Mouse (Mus musculus) mouse trophoblast stem cell (cell line): ENCODE measurements around the gene Nim1k.
"Not testable (repeated sequence)": the region's sequence is repeated elsewhere in the genome, so short reads cannot be mapped to it uniquely, and the experiment has no call there.

ENCODE experiments used
- in situ Hi-C, 2 experiments: fragments of 300-500 bp; cut with MseI, MboI; formaldehyde crosslinking; loops; 2 replicates in 1 of 2; 3 replicates in 1 of 2; pipeline ENCODE4 v1.15.1; 2025

Nim1k gene

DNA sequence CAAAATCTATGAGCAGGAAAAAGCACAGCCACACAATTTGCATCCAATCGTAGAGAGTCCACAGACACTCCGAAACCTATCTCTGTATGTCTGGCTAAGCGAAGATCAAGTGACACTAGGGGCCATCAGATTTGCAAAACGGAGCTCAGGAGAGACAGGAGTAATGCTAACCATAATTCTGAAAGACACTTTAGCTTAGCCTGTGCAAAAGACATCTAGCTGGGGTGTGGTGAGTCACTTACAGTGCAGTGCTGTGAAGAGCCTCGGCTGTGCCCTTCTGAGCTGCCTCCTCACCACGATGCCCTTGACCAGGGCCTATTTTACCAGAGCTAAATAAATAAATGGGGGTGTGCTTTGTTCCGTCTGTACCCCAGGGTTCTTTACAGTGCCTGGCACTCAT is 26.3 kb downstream of the Nim1k start:
- in situ Hi-C loops: no loop called here

DNA sequence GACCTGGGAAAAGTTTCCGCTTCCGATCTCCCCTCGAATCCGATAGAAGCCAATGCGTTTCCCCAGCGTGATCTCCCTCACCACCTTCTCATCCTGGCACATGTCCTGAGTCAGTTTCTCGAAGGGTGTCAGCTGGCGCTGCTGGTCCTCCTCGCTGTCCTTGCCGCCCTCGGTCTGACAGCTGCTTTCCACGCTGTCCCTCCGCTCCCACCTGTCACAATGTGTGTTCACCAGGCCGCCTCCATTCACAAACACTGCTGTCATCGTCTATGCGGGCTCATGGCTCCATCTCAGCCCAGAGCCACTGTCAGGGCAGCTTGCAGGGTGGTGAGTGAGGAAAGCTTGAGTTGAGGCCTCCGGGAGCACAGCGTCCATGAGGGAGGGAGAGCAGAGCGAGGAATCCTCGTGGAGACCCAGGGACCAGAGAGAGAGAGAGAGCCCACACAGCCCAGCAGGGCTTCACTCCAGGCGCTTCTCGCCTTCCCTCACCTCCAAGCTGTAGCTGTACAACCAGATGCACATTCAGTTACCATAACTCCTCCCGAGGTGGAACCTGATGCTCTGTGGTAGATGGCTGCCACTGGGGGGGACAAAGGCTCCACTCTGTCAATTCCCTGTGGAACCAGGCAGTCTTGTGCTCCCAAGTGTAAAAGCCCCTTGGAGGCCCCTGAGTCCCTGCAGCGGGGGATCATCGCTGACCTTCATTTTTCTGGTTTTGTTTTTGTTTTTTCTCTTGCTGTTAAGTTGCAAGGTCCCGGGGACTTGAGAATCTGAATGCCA is 27.9 kb downstream of the Nim1k start:
- in situ Hi-C loops: no loop called here

DNA sequence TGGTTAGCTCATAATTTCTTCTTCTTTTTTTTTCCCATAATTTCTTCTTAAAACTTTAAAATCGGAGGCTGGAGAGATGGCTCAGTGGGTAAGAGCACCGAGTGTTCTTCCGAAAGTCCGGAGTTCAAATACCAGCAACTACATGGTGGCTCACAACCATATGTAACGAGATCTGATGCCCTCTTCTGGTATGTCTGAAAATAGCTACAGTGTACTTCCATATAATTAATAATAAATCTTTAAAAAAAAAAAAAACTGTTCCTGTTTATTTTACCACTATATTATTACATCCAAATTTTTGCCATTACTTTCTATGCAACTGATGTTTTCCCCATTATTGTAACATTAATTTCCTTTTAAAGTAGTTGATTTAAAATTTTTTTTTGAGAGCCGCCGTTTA is 31.1 kb downstream of the Nim1k start:
- in situ Hi-C loops: no loop called here

DNA sequence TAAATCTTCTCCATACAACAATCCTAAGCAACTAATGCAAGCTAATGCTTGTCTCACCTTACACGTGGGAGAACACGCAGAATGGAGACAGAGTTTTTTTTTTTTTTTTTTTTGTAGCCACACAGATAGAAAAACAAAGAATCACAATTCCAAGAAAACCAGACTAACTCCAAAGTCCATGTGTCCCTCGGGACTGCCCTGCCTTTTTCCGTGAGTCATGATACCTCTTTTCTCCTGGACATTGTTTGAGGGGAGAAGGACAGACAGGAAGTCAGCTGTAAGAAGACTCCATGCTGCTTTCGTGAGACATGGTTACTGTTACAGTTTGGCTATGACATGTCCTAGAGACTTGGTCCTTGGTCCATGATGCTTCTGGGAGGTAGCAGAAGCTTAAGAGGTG is 32.3 kb downstream of the Nim1k start:
- in situ Hi-C loops: no loop called here

DNA sequence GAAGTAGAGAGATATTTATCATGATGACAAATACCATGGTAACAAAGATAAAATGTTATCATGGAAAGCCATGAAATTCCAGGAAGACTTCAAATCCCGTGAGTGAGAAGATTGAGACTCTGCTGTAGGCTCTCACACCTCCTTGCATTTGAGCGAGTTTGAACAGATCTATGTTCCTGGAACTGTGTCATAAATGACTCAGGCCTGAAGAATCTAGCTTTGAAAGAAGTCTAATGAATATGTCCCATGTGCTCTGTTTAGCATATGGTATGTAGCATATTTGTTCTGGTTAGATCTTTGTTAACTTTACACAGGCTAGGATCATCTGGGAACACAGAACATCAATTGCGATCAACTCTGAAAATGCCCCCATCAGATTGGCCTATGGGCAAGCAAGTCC is 33.2 kb downstream of the Nim1k start:
- in situ Hi-C loops: no loop called here

DNA sequence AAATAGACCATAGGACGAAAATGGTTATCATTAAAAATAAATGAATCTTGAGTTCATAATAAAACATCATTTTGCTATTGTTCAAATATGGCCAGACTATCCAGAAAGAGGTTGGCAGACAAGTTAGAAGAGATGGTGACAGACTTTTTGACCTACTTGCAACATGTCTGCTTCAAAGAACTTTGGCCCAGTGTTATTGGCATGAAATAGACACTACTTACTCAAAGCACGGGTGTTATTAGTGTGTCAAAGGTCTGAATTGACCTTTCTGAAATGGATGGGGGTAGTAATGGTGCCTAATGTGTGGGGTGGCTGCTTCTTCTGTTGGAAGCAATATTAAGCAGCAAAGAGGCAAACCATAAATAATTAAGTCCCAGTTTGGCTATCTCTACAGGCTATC is 39.6 kb downstream of the Nim1k start:
- in situ Hi-C loops: no loop called here

DNA sequence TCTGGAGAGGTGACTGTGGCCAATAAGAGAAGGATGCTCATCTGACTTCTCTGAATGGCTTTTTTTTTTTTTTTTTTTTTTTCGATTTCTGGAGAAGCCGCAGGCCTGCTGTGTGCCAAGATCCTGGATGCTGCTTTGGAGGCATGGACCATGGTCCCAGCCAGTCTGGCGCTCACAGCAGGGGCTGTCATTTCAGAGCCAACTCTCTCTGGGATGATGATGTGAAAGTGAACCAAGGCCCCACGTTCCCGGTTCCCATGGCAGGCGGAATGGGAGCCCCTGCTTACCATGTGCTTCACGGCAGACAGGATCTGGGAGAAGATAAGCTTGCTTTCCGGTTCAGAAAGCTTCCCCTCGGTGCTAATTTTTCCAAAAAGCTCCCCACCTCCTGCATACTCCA is 41.9 kb downstream of the Nim1k start:
- in situ Hi-C loops: no loop called here

DNA sequence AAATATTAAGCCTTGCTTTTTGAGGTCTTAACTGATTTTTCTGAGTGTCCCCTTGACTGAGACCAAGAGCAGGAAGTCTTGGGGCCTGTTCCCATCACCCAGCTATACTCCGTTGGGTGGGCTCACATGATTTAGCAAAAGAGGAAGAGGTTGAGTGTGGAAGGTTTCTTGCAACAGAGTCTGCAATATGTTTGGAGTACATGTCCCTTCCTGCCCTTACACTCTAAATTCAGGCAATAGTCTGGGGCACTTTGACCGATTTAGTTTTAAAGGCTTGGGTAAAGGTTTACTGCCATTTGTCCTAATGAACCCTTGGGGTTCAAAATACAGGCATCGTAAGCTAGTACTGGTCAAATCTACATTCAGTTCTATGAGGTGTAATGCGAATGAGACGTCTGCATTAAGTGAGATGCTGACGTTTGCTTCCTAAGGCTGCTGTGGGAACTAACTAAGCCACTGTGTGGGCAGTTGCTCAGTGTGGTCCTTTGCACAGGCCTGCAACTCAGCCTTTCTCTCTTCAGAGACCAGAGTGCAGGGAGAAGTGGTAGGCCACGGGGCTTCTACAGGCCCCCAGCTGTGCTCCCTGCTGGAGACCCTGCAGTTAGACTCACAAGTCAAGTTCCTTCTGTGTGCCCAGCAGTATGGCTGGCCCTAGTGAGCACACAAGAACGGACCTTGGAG is 42.4 kb downstream of the Nim1k start:
- in situ Hi-C loops: no loop called here

DNA sequence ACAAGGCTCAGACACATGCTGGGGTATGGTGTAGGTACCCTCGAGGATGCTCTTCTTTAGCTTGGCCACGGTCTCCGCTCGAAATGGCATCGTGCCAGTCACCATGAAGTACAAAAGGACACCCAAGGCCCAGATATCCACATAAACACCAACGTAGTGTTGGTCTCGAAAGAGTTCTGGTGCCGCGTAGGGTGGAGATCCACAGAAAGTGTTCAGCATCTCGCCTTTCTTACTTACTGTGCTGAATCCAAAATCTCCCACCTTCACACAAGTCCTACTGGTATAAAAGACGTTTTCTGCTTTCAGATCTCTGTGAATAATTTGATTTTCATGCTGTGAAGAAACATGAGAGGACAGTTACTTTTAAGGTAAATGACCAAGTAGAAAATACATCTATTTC is 43.2 kb downstream of the Nim1k start:
- in situ Hi-C loops: no loop called here

DNA sequence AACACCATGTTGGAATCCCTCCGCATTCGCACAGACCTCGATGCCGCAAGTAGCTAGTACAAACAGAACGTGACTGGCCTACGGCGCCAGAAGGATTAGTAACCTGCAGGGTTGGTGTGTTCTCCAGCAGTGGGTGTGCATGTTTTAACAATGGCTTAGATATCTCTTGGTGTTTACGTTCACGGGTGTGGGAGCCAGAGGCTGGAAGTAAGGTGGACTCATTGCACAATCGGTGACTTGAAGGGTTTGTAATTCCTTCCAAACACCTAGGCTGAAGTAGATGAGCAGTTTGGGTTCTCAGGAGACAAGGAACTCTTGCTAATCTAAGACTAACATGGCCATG is 45.4 kb downstream of the Nim1k start:
- in situ Hi-C loops: no loop called here

DNA sequence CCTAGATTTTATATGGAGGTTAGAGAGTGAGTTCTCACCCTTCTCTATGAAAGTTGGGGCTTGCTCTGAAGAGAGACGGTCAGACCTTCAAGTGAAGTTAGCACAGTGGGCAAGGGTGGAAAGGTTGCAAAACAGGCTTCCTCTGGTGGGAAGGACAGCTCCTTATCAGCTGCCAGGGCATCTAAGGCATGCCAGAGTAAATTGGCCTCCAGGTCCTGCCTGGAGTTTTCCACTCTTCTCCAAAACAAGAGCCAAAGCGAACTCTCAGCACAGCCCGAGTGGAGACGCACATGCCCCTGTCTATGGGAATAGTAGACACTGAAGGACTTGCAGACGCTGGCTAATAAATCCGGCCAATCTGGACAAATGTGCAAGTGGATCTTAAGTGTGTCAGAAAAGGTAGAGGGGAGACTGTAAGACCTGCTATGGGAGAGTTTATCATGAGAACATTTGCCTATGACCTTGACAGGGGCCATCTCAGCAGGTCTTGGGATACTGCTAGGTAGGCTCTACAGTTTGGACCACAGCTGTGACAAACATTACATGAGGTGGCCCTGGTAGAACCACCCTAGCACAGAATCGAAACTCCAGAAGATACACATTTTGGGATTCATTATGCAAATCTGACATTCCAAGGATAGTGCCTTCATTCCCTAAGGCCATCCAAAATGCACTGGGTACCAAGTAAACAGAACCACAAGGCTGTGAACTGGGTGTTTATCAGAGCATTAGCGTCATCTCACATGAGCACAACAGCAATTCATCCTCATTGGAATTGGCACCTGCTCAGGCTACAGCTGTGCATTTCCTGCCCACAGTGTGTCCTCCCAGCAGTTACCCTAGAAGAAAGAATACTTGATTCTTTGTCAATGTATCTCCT is 46.1 kb downstream of the Nim1k start:
- in situ Hi-C loops: no loop called here

DNA sequence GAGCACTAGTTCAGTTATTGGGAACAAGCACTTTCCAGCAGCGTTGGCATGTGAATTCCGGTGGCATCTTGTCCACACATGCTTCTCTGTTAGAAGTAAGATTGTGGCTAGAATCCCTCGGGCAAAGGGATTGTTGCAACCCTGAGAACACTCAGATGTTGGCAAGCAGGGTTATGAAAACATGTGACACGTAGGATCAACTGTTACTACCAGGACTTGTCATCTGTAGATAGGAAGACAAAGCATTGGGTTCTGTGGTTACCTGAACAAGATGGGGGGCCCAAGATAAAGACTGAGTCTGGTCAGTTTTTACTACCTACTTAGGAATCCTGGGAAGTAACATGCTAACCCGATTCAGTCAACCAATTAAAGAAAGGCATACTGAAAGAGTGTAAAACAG is 46.7 kb downstream of the Nim1k start:
- in situ Hi-C loops: no loop called here

DNA sequence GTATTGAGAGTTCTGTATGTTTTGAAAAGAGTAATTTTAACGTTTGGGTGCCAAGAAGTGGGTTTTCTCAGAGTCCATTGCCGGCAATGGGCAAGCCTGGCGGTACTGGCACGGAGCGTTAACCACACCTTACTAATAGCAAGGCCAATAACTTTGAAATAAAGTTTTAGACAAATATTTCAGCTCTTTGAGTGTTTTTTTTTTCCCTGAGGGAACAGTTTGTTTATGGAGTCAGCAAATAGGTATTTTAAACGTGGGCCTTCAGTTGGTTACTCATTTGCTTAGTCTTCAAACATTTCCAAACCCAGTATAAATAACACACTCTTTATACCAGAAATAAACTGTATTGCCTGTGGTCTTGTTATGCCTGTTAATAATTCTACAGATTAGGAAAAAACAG is 47.8 kb downstream of the Nim1k start:
- in situ Hi-C loops: no loop called here

DNA sequence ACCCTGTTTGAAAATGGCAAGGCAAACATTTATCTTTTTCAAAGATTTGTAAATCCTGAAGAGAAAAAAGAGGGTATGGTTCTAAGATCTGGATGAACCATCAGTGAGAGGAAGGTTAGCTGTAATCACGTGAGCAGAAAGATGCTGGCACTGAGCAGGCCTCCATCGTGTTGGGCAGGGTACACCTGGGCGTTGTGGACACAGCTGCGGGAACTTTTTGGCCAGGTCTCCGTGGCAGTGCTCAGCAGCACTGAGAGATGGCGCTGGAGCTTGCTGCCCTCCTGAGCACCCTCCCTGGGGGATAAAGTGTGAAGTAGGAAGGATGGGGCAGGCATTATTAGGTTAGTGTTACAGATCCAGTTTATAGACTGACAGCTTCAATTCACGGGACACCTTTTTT is 48.7 kb downstream of the Nim1k start:
- in situ Hi-C loops: no loop called here

DNA sequence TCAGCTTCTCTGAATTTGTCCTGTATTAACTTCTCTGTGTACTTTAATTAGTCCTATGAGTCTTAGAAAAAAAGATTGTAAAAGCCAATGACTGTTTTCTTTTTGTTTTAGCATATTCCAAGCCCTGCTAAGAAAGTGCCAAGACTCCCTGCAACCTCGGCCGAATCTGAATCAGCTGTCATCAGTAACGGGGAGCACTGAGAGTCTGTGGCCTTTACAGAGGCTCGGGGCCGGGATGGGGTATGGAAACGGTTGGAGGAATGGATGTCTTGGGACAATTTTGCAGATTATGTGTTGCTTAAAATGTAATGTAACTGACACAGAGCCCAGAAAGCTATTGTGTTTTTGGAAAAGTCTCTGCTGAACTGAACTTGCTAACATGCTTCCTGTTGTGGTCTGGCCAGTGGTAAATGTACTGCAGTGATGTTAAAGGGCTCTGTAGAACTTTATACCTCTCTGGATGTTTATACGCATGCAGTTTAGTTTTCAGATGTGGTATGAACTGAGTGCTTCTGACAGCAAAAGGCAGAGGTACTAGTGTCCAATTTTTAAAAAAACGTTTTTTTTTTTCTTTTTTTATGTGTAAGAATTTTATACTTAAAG is 49.3 kb downstream of the Nim1k start:
- in situ Hi-C loops: not testable (repeated sequence)

DNA sequence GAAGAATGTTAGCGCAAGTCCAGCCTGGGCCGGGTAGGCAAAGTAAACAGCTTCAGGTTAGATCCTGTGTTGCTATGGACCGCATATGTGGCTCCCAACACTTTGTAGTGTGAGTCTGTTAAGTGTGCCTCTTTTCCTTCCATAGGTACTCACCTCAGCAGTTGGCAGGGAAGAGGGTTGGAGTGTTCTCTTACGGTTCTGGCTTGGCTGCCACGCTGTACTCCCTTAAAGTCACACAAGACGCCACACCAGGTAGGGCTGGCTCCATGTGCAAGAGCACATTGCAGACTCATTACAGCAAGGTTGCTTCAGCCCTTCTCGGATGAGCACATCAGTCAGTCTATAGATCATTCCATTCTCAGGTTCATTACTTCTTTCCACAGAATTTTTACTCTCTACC is 51.4 kb downstream of the Nim1k start:
- in situ Hi-C loops: no loop called here

DNA sequence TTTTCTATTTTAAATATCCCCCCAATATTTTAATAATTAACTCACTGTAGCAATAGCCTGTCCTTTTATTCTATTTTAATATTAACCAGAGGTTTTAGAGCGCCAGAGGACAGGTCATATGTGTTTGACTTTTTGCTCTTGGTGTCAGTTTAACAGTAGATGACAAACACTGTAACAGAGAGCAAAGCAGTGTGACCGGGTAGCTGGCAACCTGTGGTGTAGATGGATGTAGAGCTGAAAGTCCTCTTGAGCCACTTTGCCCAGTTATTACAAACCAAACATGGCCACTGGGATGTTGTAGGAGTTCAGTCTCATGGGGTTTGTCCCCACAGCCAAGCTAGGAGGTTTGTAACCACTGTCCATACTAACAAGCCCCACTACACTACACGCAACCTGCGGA is 57.2 kb downstream of the Nim1k start:
- in situ Hi-C loops: no loop called here

DNA sequence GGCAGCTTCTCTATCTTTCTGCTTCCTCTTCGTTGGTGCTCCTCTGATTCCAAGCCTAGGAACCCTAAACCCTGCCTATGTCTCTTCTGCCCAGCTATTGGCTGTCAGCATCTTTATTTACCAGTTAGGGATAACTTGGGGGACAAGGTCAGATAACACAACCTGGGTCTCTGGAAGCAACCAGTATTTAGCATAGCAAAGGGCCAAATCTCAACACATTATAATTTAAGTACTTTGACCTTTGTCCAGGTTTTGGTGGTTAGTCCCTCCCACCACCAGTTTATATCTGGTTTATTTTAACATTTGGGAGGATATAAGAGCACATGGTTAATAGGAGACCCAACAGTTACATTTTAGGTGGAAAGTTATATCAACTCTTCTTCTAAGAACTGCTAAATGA is 59.2 kb downstream of the Nim1k start:
- in situ Hi-C loops: no loop called here

DNA sequence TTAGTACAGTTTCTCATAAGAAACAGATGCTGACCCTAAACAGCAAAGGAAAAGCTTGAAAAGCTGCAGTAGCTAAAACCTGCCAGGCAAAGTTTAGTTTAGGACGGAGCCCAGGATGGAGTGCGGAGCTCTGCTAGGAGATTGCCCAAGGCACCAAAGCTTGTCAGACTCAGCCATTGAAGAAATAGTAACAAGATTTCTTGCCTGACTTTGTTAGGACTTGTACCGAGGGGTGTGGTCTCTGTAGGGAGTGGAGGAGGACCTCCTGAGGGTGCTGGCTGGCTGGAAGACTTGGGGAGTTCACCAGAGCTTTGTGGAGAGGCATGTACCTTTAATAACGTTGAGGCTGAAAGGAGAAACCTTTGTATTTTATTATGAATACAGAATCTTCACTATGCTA is 60.0 kb downstream of the Nim1k start:
- in situ Hi-C loops: no loop called here

DNA sequence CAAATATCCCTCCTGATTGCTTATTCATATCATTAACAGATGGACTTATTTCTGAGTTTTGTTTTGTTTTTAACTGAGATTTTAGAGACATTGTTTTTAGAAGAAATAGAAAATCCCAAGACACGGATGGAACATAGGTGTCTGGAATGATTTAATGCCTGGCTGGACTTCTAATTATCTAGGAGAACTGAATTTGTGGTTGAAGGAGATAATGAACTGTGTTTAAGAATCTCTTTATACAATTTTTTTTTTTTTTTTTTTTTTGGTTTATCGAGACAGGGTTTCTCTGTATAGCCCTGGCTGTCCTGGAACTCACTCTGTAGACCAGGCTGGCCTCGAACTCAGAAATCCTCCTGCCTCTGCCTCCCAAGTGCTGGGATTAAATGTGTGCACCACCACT is 63.7 kb downstream of the Nim1k start:
- in situ Hi-C loops: not testable (repeated sequence)

DNA sequence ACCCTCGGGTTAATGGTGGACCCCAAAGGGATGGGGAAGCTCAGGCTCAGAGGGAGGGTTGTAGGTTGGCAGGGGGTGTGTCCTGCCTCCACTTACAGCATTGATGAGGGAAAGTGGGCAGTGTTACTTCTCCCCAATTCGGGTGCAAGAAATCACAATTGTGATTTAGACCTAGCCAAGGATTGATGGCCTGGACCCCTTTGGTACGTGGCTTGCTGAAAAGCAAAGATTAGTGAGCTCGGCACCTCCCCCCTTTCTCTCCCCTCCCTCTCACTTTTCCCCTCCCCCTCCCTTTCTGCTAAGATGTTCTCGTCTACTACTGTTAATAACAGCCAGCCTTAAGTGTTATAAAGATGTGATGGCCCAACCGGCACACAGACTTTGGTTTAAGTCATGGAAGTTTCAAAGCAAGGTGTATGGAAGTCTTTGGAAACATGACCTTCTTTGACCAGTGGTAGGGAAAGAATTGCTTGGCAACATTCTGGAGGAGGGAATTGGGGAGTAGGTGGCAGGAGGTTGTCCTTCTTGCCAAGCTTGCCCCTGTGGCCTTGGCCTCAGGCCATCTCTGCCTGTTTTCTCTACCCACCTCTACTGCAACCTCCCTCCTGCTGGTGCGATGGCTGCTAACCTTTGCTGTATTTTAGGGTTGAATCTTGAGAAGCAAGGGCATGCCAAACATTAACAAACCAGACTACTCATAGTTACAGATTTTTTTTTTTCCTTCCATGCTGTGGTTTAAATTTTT is 64.6 kb downstream of the Nim1k start:
- in situ Hi-C loops: no loop called here
